Mouse (Mus musculus) C2C12 (cell line): ENCODE measurements around the gene Rgp1. TPM values are rescaled to one million over a fixed set of nuclear protein-coding genes. Genes with fewer than 3 reads are reported as not detected.

Source experiments
- H3K27me3 ChIP-seq: one replicate; pipeline ENCODE4 v1.6.1; 2011; ENCODE audit not compliant: control insufficient read depth, insufficient read depth, insufficient read length
- H3K36me3 ChIP-seq: one replicate; pipeline ENCODE4 v1.6.1; 2011; ENCODE audit not compliant: control insufficient read depth, insufficient read depth
- H3K4me3 ChIP-seq: one replicate; pipeline ENCODE4 v1.5.1; 2011; ENCODE audit warnings: mild to moderate bottlenecking, control low read depth; ENCODE audit not compliant: poor library complexity, insufficient read depth, severe bottlenecking
- H3K79me2 ChIP-seq: one replicate; pipeline ENCODE4 v1.6.1; 2011; ENCODE audit not compliant: control insufficient read depth, insufficient read depth
- H3K79me3 ChIP-seq: one replicate; pipeline ENCODE4 v1.6.1; 2011; ENCODE audit warnings: low read depth, control low read depth
- H3ac ChIP-seq: one replicate; pipeline ENCODE3; 2011; ENCODE audit warnings: low read depth; ENCODE audit not compliant: control insufficient read depth, insufficient read length
- CEBPB ChIP-seq: IDR thresholded peaks from one replicate; pipeline ENCODE4 v1.6.1; 2011; ENCODE audit warnings: low read depth, mild to moderate bottlenecking, control low read depth, moderate library complexity
- CTCF ChIP-seq: IDR thresholded peaks from one replicate; pipeline ENCODE4 v1.5.1; 2011; ENCODE audit not compliant: control insufficient read depth, insufficient read depth, insufficient read length
- FOSL1 ChIP-seq: IDR thresholded peaks from one replicate; pipeline ENCODE4 v1.8.0; 2011; ENCODE audit warnings: mild to moderate bottlenecking, low read length; ENCODE audit not compliant: poor library complexity, insufficient read depth, severe bottlenecking
- MAX ChIP-seq: IDR thresholded peaks from one replicate; pipeline ENCODE4 v1.6.1; 2011; ENCODE audit warnings: mild to moderate bottlenecking, control low read depth
- MYOD1 ChIP-seq: IDR thresholded peaks from one replicate; pipeline ENCODE4 v1.6.1; 2011; ENCODE audit warnings: low read depth; ENCODE audit not compliant: control insufficient read depth, insufficient read length
- MYOG ChIP-seq: IDR thresholded peaks from one replicate; pipeline ENCODE4 v1.6.1; 2011; ENCODE audit not compliant: control insufficient read depth, insufficient read length; ENCODE audit errors: extremely low read depth
- USF1 ChIP-seq: IDR thresholded peaks from one replicate; pipeline ENCODE4 v1.6.1; 2011; ENCODE audit warnings: low read depth, mild to moderate bottlenecking, control low read depth, moderate library complexity
- microRNA-seq: library from miRNA; unstranded; fragments of <30 nt; microRNA quantifications from one replicate; pipeline ENCODE4, GENCODE M21; 2019; ENCODE audit warnings: borderline microRNAs expressed
- polyA plus RNA-seq: library from polyadenylated mRNA; unstranded; fragments of >200 nt; fragmentation: generic; extraction: Trizol; gene quantifications from one replicate; pipeline ENCODE4 v1.2.1, GENCODE M21; 2012; ENCODE audit warnings: missing spikeins

The Rgp1 gene
- polyA plus RNA-seq, 1 experiment = 22.6 TPM

- Histone ChIP-seq H3K79me3 (no peaks in the 10 kb centered on the region), H3K27me3 (no peaks in the 10 kb centered on the region), H3K36me3 (no peaks in the 10 kb centered on the region), H3K4me3 (no peak overlapping the region), H3K79me2 (no peaks in the 10 kb centered on the region), H3ac (no peak overlapping the region)
- TF ChIP-seq MYOD1 (no peak), FOSL1 (no peak), CTCF (no peak), CEBPB (no peak), MAX (no peak), MYOG (no peak)
Measured at GRCm38 (mm10) chr4:43633736-43634135, 55.2 kb downstream of the Rgp1 start.

GRCm38 (mm10) chr4:43634621-43635374 lies 56.3 kb downstream of the Rgp1 start:
- Histone ChIP-seq H3K79me3 (no peaks in the 10 kb centered on the region), H3K79me2 (no peaks in the 10 kb centered on the region), H3K4me3 (no peak overlapping the region), H3K27me3 (no peaks in the 10 kb centered on the region), H3ac (no peak overlapping the region), H3K36me3 (no peaks in the 10 kb centered on the region)
- TF ChIP-seq CTCF (no peak), FOSL1 (no peak), MAX (no peak), MYOG (no peak), CEBPB (no peak), MYOD1 (no peak), USF1 (no peak)

DNA sequence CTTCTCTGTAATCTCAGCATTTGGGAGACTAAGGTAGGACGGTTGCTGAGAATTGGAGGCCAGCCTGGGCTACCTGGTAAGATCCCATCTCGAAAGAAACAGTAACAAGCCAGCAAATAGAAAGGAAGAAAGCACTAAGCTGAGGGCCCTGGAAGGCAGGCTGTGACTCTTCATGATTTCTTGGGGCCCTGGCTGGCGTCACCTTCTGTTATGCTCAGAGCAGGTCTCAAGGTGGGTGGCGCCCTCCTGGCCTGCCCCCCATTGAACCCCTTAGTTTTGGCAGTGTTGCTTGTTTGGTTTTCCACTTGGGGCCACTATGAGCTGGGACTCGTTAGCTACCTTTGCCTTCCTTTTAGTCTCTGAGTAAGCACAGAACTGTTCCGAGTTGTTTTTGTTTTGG lies 58.2 kb downstream of the Rgp1 start:
- Histone ChIP-seq H3ac (no peak overlapping the region), H3K79me3 (no peaks in the 10 kb centered on the region), H3K36me3 (no peaks in the 10 kb centered on the region), H3K4me3 (no peak overlapping the region), H3K27me3 (no peaks in the 10 kb centered on the region), H3K79me2 (no peaks in the 10 kb centered on the region)
- TF ChIP-seq CTCF = no peak
- no peak for TF ChIP-seq MYOD1
- no peak for TF ChIP-seq USF1
- no peak for TF ChIP-seq MYOG
- TF ChIP-seq CEBPB = no peak
- no peak for TF ChIP-seq FOSL1
- TF ChIP-seq MAX = no peak

Small RNA genes lying within 50 kb of the gene (microRNA-seq; reads per million reads assigned to microRNA genes)
- not detected for gene Gm25262

Other genes with a start within 250 kb of the Rgp1 start
- 18.8 TPM for gene Rusc2, start 196.7 kb upstream of the Rgp1 start, polyA plus RNA-seq
- 0.06 TPM for gene Fam166b, start 149.6 kb upstream of the Rgp1 start, polyA plus RNA-seq
- 28.9 TPM for gene Tesk1, start 136.8 kb upstream of the Rgp1 start, polyA plus RNA-seq
- 1.5 TPM for gene Cd72, start 124.1 kb upstream of the Rgp1 start, polyA plus RNA-seq
- not detected for gene Sit1, start 95.0 kb upstream of the Rgp1 start, polyA plus RNA-seq
- gene Ccdc107, start 85.8 kb upstream of the Rgp1 start, polyA plus RNA-seq = 58.9 TPM
- 11.7 TPM for gene Arhgef39, start 79.0 kb upstream of the Rgp1 start, polyA plus RNA-seq
- gene Car9, start 71.7 kb upstream of the Rgp1 start, polyA plus RNA-seq = 0.67 TPM
- gene Tpm2, start 55.0 kb upstream of the Rgp1 start, polyA plus RNA-seq = 622 TPM
- gene Creb3, start 16.4 kb upstream of the Rgp1 start, polyA plus RNA-seq = 52.4 TPM
- gene Tln1, start 16.0 kb upstream of the Rgp1 start, polyA plus RNA-seq = 158 TPM
- 6.0 TPM for gene Gba2, start 158 bp downstream of the Rgp1 start, polyA plus RNA-seq
- gene Msmp, start 5.8 kb downstream of the Rgp1 start, polyA plus RNA-seq = not detected
- 7.3 TPM for gene Npr2, start 53.2 kb downstream of the Rgp1 start, polyA plus RNA-seq
- 0.04 TPM for gene Spag8, start 74.9 kb downstream of the Rgp1 start, polyA plus RNA-seq
- 48.0 TPM for gene Hint2, start 77.8 kb downstream of the Rgp1 start, polyA plus RNA-seq
- gene Tmem8b, start 90.3 kb downstream of the Rgp1 start, polyA plus RNA-seq = 0.16 TPM
- gene Fam221b, start 90.4 kb downstream of the Rgp1 start, polyA plus RNA-seq = 1.4 TPM
- gene Olfr70, start 122.1 kb downstream of the Rgp1 start, polyA plus RNA-seq = not detected
- gene Olfr71, start 131.5 kb downstream of the Rgp1 start, polyA plus RNA-seq = not detected
- 5.0 TPM for gene Hrct1, start 148.5 kb downstream of the Rgp1 start, polyA plus RNA-seq
- gene Spaar, start 151.3 kb downstream of the Rgp1 start, polyA plus RNA-seq = 0.11 TPM
- gene Olfr159, start 192.3 kb downstream of the Rgp1 start, polyA plus RNA-seq = not detected
- gene Olfr156, start 245.2 kb downstream of the Rgp1 start, polyA plus RNA-seq = not detected